Mouse (Mus musculus): ENCODE measurements around the gene Ubqln2. TPM values are rescaled to one million over a fixed set of nuclear protein-coding genes. Genes with fewer than 3 reads are reported as not detected.
A peak's percentile ranks its signal among the peaks of the same experiment; 100 is the strongest.

Gene Ubqln2
- total RNA-seq (2021), result 100 to 1,000 TPM; 242 to 253 TPM

DNA sequence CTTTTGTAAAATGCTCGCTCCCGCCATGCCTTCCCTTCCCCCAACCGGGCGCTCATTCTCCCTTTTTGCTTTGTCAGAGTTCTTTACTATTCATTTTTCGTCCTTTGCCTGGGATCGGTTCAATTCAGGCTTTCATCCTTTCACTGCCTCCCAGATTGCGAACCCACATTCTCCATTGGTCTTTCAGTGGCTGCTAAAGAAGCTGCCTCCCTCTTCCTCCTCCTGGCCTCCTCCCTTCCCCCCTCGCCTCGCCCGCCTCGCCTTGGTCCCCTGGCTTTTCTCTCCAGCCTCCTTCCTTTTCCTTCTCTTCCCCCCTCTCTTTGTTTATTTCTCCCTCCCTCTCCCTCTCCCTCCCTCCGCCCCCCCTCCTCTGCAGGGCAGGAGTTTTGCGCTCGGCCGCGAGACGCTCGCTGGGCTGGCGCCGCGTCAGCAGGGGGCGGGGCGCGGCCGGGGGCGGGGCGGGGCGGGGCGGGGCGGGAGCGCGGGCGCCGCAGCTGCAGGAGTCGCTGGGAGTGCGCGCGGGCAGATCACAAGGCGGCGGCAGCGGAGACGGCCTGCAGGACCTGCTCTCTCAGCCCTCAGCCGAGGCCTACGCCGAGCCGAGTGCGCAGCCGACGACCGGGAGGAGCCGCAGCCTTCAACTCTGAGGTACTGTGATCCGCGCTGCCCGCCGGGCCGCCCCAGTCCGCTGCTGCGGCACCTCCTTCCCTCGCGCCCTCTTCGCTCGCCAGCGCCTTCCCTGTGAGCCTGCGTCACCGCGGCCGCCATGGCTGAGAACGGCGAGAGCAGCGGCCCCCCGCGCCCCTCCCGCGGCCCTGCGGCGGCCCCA lies at the start of gene Ubqln2:
TSS of gene Ubqln2 (plus strand) at position 540 of the 829 bp plus-strand sequence.
- peak; percentile 69 to 73 for DNase-seq (ENCODE audit: extremely low spot score in 1 of 2, low spot score in 1 of 2)

DNA sequence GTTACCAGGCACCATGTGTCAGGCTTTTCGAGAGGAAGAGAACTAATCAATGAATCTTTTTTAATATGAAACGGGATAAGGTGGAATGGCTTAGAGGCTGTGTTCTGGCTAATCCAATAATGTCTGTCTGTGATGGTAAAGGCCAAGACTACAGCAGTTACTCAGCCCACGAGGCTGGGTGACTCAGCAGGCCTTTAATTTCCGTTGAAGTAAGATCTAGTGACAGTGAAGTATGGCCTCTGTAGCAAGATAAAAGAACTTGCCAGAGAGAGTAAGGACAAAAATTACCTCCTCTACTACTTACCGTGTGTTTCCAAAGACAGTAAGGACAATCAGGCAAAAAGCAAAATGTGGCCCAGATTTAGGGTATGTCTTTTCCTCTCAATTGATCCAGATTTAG lies 46.1 kb upstream of the Ubqln2 start:
- no peak for DNase-seq (ENCODE audit: extremely low spot score in 1 of 2, low spot score in 1 of 2)

- no peak for DNase-seq (ENCODE audit: extremely low spot score in 1 of 2, low spot score in 1 of 2)
Measured at GRCm38 (mm10) chrX:153476760-153477248, 21.2 kb upstream of the Ubqln2 start.

DNA sequence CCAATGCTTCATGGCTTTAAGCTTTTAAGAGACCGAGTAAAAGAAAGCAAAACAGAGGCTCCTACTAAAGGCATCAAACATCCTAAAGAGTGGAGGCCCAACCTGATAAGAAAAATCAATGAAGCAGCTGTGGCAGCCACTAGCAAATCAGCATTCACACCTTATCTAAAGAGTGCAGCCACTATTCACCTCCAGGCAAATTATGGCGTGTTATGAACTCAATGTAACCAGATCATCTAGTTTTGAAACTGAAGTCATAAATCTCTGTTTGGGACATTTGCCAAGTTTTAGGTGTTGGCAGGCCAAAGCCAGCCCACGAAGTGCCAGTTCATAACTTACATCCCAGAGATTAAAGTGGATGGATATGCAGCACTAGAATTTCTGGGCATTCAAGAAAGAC lies 5.7 kb upstream of the Ubqln2 start:
- no peak for DNase-seq (ENCODE audit: extremely low spot score in 1 of 2, low spot score in 1 of 2)

GRCm38 (mm10) chrX:153498665-153499293 lies 752 bp downstream of the Ubqln2 start:
- peak; percentile 8 to 10 for DNase-seq (ENCODE audit: extremely low spot score in 1 of 2, low spot score in 1 of 2)

GRCm38 (mm10) chrX:153499294-153500046 lies 1.4 kb downstream of the Ubqln2 start:
- DNase-seq (ENCODE audit: extremely low spot score in 1 of 2, low spot score in 1 of 2), result peak; percentile 3 to 16

DNA sequence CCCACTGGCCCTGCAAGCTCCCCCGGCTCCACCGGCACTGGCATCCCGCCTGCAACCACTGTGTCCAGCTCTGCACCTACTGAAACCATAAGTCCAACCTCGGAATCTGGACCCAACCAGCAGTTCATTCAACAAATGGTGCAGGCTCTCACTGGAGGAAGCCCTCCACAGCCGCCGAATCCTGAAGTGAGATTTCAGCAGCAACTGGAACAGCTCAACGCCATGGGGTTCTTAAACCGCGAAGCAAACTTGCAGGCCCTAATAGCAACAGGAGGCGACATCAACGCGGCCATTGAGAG lies 2.0 kb downstream of the Ubqln2 start:
- DNase-seq (ENCODE audit: extremely low spot score in 1 of 2, low spot score in 1 of 2), result peak in 1 of 2 experiments; percentile 5

DNA sequence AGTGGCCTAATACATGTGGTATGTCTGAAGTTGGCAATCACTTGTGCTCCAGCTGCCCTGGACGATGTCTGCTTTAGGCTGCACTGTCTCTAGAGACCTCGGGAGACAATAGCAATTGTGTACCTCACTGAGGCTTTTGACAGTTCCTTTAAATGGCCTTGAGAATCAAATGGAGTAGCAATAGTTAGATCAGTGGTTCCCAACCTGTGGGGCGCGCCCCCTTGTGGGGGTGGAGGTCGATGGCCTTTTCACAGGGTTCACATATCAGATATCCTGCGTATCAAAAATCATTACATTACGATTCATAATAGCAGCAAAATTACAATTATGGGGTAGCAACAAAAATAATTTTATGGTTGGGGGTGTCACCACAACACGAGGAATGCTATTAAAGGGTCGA lies 7.9 kb downstream of the Ubqln2 start:
- peak in 1 of 2 experiments; percentile 22 for DNase-seq (ENCODE audit: extremely low spot score in 1 of 2, low spot score in 1 of 2)

- no peak for DNase-seq (ENCODE audit: extremely low spot score in 1 of 2, low spot score in 1 of 2)
Measured at GRCm38 (mm10) chrX:153515491-153515890, 17.5 kb downstream of the Ubqln2 start.

- no peak for DNase-seq (ENCODE audit: extremely low spot score in 1 of 2, low spot score in 1 of 2)
Measured at GRCm38 (mm10) chrX:153528399-153528798, 30.4 kb downstream of the Ubqln2 start.

Other genes starting within 250 kb of the Ubqln2 start
- gene Cypt3, start 60.4 kb downstream of the Ubqln2 start, total RNA-seq (2021), result not detected
- gene Kctd12b, start 198.2 kb downstream of the Ubqln2 start, total RNA-seq (2021), result 1 to 10 TPM; 3.8 to 4.3 TPM
- gene Nbdy, start 225.4 kb downstream of the Ubqln2 start, total RNA-seq (2021), result 10 to 100 TPM; 46.3 to 53.1 TPM